Mouse (Mus musculus): ENCODE results near the gene Plcb4. TPM values are rescaled to one million over a fixed set of nuclear protein-coding genes. Genes with fewer than 3 reads are reported as not detected.
"Not testable (repeated sequence)": the region's sequence is repeated elsewhere in the genome, so short reads cannot be mapped to it uniquely, and the experiment has no call there.

Gene Plcb4
- total RNA-seq, 2 experiments from 2014 or later: 32.5 to 51.6 TPM

- no peak for DNase-seq
Measured at GRCm38 (mm10) chr2:135673649-135674048, 14.8 kb downstream of the Plcb4 start.

GRCm38 (mm10) chr2:135675284-135675683, 16.5 kb downstream of the Plcb4 start:
- no peak for DNase-seq

GRCm38 (mm10) chr2:135676978-135677501, 18.2 kb downstream of the Plcb4 start:
- DNase-seq: no peak

GRCm38 (mm10) chr2:135677601-135678000, 18.8 kb downstream of the Plcb4 start:
- no peak for DNase-seq

GRCm38 (mm10) chr2:135680001-135680400, 21.2 kb downstream of the Plcb4 start:
- DNase-seq: no peak

- no peak for DNase-seq
Measured at GRCm38 (mm10) chr2:135680406-135681134, 21.8 kb downstream of the Plcb4 start.

GRCm38 (mm10) chr2:135683684-135684440, 25.1 kb downstream of the Plcb4 start:
- no peak for DNase-seq

- DNase-seq: no peak
Measured at GRCm38 (mm10) chr2:135686692-135687091, 27.9 kb downstream of the Plcb4 start.

GRCm38 (mm10) chr2:135687585-135687984, 28.8 kb downstream of the Plcb4 start:
- DNase-seq: no peak

GRCm38 (mm10) chr2:135692568-135693488, 34.0 kb downstream of the Plcb4 start:
- peak in 1 of 2 experiments; percentile 19 for DNase-seq

- DNase-seq: no peak
Measured at GRCm38 (mm10) chr2:135700686-135701413, 42.0 kb downstream of the Plcb4 start.

GRCm38 (mm10) chr2:135704673-135705072, 45.9 kb downstream of the Plcb4 start:
- no peak for DNase-seq

GRCm38 (mm10) chr2:135707305-135707704, 48.5 kb downstream of the Plcb4 start:
- DNase-seq: no peak

- no peak for DNase-seq
Measured at GRCm38 (mm10) chr2:135708386-135708785, 49.6 kb downstream of the Plcb4 start.

- no peak for DNase-seq
Measured at GRCm38 (mm10) chr2:135708796-135709195, 50.0 kb downstream of the Plcb4 start.

GRCm38 (mm10) chr2:135709736-135710135, 50.9 kb downstream of the Plcb4 start:
- not testable (repeated sequence) for DNase-seq

- no peak for DNase-seq
Measured at GRCm38 (mm10) chr2:135711049-135711924, 52.5 kb downstream of the Plcb4 start.

- peak; percentile 91 to 94 for DNase-seq
Measured at GRCm38 (mm10) chr2:135711925-135712288, 53.1 kb downstream of the Plcb4 start.

GRCm38 (mm10) chr2:135712331-135712730, 53.5 kb downstream of the Plcb4 start:
- no peak for DNase-seq

GRCm38 (mm10) chr2:135712921-135713320, 54.1 kb downstream of the Plcb4 start:
- DNase-seq: no peak

All from adrenal gland, postnatal 36 days (tissue).